Mouse (Mus musculus) heart, postnatal 4 days (tissue): ENCODE results near the gene Tet1. TPM values are rescaled to one million over a fixed set of nuclear protein-coding genes. Genes with fewer than 3 reads are reported as not detected.

Experiments used
- total RNA-seq, 2 experiments: library from RNA; stranded (reverse); gene quantifications; 2 replicates each; pipeline ENCODE4 v1.2.3; 2021

Gene Tet1
- total RNA-seq, 2 experiments from 2014 or later = 27.9 to 29.6 TPM

Other genes starting within 250 kb of the Tet1 start
- gene Stox1, start 182.9 kb downstream of the Tet1 start, total RNA-seq = 1 to 10 TPM in 1 of 2 experiments, under 1 TPM in 1; 0.83 to 1.5 TPM
- 10 to 100 TPM; 53.7 to 66.1 TPM for gene Ccar1, start 116.7 kb downstream of the Tet1 start, total RNA-seq
- gene Slc25a16, start 11.6 kb upstream of the Tet1 start, total RNA-seq = 10 to 100 TPM; 24.6 to 26.9 TPM
- 10 to 100 TPM; 12.0 to 13.5 TPM for gene Dna2, start 38.0 kb upstream of the Tet1 start, total RNA-seq
- gene Rufy2, start 71.2 kb upstream of the Tet1 start, total RNA-seq = 10 to 100 TPM; 13.7 to 15.6 TPM
- 10 to 100 TPM; 40.2 to 45.2 TPM for gene Hnrnph3, start 115.2 kb upstream of the Tet1 start, total RNA-seq
- gene Pbld2, start 115.3 kb upstream of the Tet1 start, total RNA-seq = 1 to 10 TPM; 2.4 to 2.7 TPM
- gene Pbld1, start 151.2 kb upstream of the Tet1 start, total RNA-seq = under 1 TPM; 0.59 to 0.93 TPM
- gene Atoh7, start 190.7 kb upstream of the Tet1 start, total RNA-seq = not detected